Mouse (Mus musculus) midbrain, embryonic 15.5 days (tissue): ENCODE measurements around the gene Lrrc42. TPM values are rescaled to one million over a fixed set of nuclear protein-coding genes. Genes with fewer than 3 reads are reported as not detected.

Experiments
- ATAC-seq: fragments of 200-750 bp; cut with Nextera tagmentation; replicated peaks from 2 replicates; pipeline ENCODE4 v1.8.0; 2017; ENCODE audit warnings: moderate TSS enrichment
- H3K27ac ChIP-seq: fragments of 300-500 bp; sonication (generic); 2 replicates; pipeline ENCODE4 v1.5.1; 2015; ENCODE audit warnings: mild to moderate bottlenecking, inconsistent platforms
- H3K27me3 ChIP-seq: fragments of 300-500 bp; sonication (generic); replicated peaks from 2 replicates; pipeline ENCODE4 v1.6.1; 2015; ENCODE audit warnings: inconsistent platforms
- H3K36me3 ChIP-seq: fragments of 300-500 bp; sonication (generic); replicated peaks from 2 replicates; pipeline ENCODE4 v1.6.1; 2015; ENCODE audit warnings: inconsistent platforms
- H3K4me1 ChIP-seq: fragments of 300-500 bp; sonication (generic); 2 replicates; pipeline ENCODE4 v1.6.1; 2015; ENCODE audit warnings: inconsistent platforms
- H3K4me2 ChIP-seq: fragments of 300-500 bp; sonication (generic); 2 replicates; pipeline ENCODE4 v1.6.1; 2015; ENCODE audit warnings: inconsistent platforms, mild to moderate bottlenecking, moderate library complexity
- H3K4me3 ChIP-seq: fragments of 300-500 bp; sonication (generic); 2 replicates; pipeline ENCODE4 v1.5.1; 2015; ENCODE audit warnings: mild to moderate bottlenecking, inconsistent platforms
- H3K9ac ChIP-seq: fragments of 300-500 bp; sonication (generic); 2 replicates; pipeline ENCODE4 v1.6.1; 2015; ENCODE audit warnings: mild to moderate bottlenecking, inconsistent platforms
- H3K9me3 ChIP-seq: fragments of 300-500 bp; sonication (generic); 2 replicates; pipeline ENCODE4 v1.6.1; 2016; ENCODE audit warnings: inconsistent platforms
- WGBS: fragments of 180-500 bp; shearing (Covaris S2); methylation state at CpG from one replicate; pipeline ENCODE4 v1.1.7; 2015; ENCODE audit warnings: mixed read lengths; 5-methylcytosine and 5-hydroxymethylcytosine counted together
- polyA plus RNA-seq: library from polyadenylated mRNA; unstranded; fragments of >200 nt; fragmentation: Nextera tagmentation; extraction: Ambion mirVana; gene quantifications from 2 replicates; pipeline ENCODE4 v1.2.1, GENCODE M21; 2015

Gene Lrrc42
- polyA plus RNA-seq, 1 experiment from 2014 or later: 48.2 TPM

DNA sequence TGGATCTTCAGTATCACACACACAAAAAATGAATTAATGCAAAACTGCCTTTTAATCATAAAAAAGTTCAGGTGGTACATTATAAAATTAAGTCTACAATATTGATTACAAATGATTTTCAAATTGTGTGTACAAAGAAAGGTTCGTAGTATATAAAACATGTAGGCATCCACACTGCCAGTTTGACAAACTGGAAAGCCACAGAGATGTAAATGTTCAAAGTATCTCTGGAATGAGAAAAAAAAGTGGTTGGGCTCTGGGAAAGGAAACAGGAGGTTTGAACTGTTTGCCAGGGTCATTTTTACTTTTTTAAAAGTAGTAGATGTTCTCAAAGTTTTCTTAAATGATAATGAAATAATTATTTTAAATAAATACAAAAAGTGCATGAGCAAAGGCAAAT, 7.3 kb downstream of the Lrrc42 start:
- Histone ChIP-seq H3K4me3 (no peak overlapping the region), H3K4me1 (peaks cover 25% of the 10 kb centered on the region), H3K9me3 (no peaks in the 10 kb centered on the region), H3K27ac (no peak overlapping the region), H3K27me3 (no peaks in the 10 kb centered on the region), H3K9ac (no peak overlapping the region), H3K4me2 (no peak overlapping the region), H3K36me3 (peaks cover 4% of the 10 kb centered on the region; the same call in 1 of the 2 replicates)
- WGBS: 86% methylated on average over 1 of the region's 1 CpGs
- no peak for ATAC-seq

- 45% methylated on average over 2 of the region's 2 CpGs for WGBS
- no peak overlapping the region for H3K9ac ChIP-seq
- no peak for ATAC-seq
- H3K4me2 ChIP-seq: no peak overlapping the region
- peaks cover 22% of the 10 kb centered on the region for H3K4me1 ChIP-seq
- H3K27me3 ChIP-seq: no peaks in the 10 kb centered on the region
- no peak overlapping the region for H3K4me3 ChIP-seq
- no peaks in the 10 kb centered on the region for H3K9me3 ChIP-seq
- no peak overlapping the region for H3K27ac ChIP-seq
- H3K36me3 ChIP-seq: peaks cover 10% of the 10 kb centered on the region
These were observed 8.0 kb downstream of the Lrrc42 start for GRCm38 (mm10) chr4:107245368-107245767.

GRCm38 (mm10) chr4:107243365-107244333, 9.7 kb downstream of the Lrrc42 start:
- WGBS: 58% methylated on average over 6 of the region's 6 CpGs
- peaks cover 18% of the 10 kb centered on the region for H3K36me3 ChIP-seq

GRCm38 (mm10) chr4:107240196-107240595, 13.1 kb downstream of the Lrrc42 start:
- ATAC-seq: no peak
- peaks cover 11% of the 10 kb centered on the region for H3K4me1 ChIP-seq
- no peak overlapping the region for H3K9ac ChIP-seq
- no peak overlapping the region for H3K27ac ChIP-seq
- H3K4me2 ChIP-seq: no peak overlapping the region
- H3K4me3 ChIP-seq: no peak overlapping the region
- H3K36me3 ChIP-seq: peaks cover 21% of the 10 kb centered on the region
- over 99% methylated on average over 6 of the region's 6 CpGs for WGBS
- H3K27me3 ChIP-seq: no peaks in the 10 kb centered on the region
- no peaks in the 10 kb centered on the region for H3K9me3 ChIP-seq

More at GRCm38 (mm10) chr4:107243365-107244333, 9.7 kb downstream of the Lrrc42 start:
- Histone ChIP-seq H3K27ac (no peak overlapping the region), H3K9ac (no peak overlapping the region), H3K4me3 (no peak overlapping the region), H3K9me3 (no peaks in the 10 kb centered on the region), H3K4me1 (peaks cover 11% of the 10 kb centered on the region), H3K4me2 (no peak overlapping the region), H3K27me3 (no peaks in the 10 kb centered on the region)
- no peak for ATAC-seq

DNA sequence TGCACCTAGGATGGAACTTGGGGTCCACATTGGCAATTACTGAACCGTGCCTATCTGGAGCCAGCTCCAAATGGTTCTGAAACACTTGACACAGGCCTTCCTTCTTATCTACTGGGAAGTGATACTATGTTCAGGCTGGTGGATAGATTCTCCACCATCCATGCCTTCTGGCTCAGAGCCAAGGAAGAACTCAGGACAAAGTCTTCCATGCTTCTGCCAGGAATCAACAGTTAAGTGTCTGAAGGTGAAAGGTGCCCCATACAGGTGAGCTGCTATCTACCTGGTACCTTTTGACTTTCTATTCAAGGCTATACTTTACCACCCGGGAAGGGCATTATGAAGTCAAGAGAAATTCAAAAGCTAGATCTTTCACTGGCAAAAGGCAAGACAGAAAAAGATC, 15.1 kb downstream of the Lrrc42 start:
- H3K4me2 ChIP-seq: no peak overlapping the region
- H3K36me3 ChIP-seq: peaks cover 37% of the 10 kb centered on the region
- H3K27ac ChIP-seq: no peak overlapping the region
- H3K27me3 ChIP-seq: no peaks in the 10 kb centered on the region
- no peak overlapping the region for H3K4me3 ChIP-seq
- no peaks in the 10 kb centered on the region for H3K4me1 ChIP-seq
- 92% methylated on average over 2 of the region's 2 CpGs for WGBS
- H3K9ac ChIP-seq: no peak overlapping the region
- no peak for ATAC-seq
- H3K9me3 ChIP-seq: no peaks in the 10 kb centered on the region

DNA sequence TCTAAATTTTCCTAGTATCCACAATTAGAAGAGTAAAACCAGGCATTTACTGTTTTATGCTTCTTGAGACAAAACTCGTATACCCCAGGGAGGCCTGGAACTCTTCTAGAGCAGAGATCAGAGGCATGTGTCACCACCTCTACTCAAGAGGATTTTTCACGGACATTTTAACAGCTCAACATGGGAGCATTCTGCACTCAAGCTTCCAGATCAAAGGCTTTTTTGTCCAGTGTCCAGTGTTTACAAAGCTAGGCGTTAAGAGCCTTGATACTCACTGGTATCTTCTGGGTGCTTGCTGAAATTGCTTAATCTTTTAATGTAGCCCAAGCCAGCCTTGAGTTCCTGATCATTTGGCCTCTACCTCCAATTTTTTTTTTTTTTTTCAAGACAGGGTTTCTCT, 21.1 kb downstream of the Lrrc42 start:
- Histone ChIP-seq H3K9me3 (no peaks in the 10 kb centered on the region), H3K4me2 (no peak overlapping the region), H3K27me3 (no peaks in the 10 kb centered on the region), H3K27ac (no peak overlapping the region), H3K4me1 (no peaks in the 10 kb centered on the region), H3K9ac (no peak overlapping the region), H3K4me3 (no peak overlapping the region), H3K36me3 (peaks cover 27% of the 10 kb centered on the region)
- no peak for ATAC-seq
- 43% methylated on average over 3 of the region's 3 CpGs for WGBS

DNA sequence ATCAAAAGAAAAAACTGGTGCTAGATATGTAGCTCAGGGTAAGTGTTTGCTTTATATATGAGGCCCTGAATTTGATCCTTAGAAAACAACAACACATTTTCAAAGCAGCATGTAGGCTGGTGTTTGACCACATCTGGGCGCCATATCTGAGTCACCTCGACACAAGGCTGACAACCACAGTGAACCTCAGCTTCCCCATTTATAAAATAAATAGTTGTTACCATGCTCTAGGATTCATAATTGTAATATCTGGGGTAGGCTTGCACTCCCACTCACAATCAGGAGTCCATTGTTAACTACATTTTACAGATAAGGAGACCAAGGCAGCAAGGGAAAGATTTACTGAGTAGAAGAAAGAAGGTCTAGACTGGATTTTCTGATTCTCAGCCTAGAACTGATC, 27.0 kb downstream of the Lrrc42 start:
- H3K4me1 ChIP-seq: no peaks in the 10 kb centered on the region
- 92% methylated on average over 2 of the region's 2 CpGs for WGBS

DNA sequence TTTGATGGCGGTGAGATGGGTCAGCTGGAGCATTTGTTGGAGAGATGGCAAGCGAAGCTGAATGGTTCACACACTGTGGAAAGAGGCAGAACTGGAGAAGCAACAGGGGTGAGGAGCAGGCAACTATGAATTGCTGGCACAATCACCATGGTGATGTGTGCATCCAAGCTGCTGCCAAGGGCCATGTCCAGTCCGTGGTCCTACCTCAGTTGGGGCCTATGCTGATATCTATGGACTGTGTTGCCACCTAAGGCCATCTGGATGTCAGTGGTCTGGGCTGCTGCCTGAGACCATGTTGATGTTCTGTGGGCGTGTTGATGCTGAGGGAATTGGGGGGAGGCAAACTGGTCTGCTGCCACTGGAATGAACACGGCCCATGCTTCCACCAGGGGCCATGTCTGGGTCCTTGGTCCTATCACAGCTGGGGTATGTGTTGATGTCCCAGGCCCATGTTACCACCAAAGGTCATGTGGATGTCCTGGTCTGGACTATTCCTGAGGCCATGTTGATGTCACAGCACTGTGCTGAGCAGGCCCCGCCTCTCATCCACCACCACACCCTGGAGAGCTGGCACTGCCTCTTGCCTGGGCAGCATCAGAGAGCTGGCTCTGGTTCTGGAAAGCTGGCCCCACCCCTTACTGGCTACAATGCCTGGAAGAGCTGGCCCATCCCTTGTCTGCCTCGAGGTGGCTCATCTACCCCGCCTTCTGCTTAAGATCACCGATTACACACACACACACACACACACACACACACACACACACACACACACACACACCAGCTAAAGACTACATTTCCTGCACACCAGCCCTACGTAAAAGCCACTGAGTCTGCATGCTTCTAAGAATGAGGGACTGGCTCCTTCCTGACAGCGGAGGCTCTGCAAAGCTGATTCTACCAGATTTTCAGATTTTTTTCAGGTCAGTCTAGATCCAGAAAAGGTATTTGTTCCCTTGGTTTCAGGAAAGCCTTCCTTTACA, 29.8 kb downstream of the Lrrc42 start:
- 84% methylated on average over 11 of the region's 11 CpGs for WGBS
- ATAC-seq: no peak
- no peak overlapping the region for H3K4me2 ChIP-seq

More for the DNA sequence above, 27.0 kb downstream of the Lrrc42 start:
- no peaks in the 10 kb centered on the region for H3K9me3 ChIP-seq
- H3K4me3 ChIP-seq: no peak overlapping the region
- no peak overlapping the region for H3K9ac ChIP-seq
- H3K27ac ChIP-seq: no peak overlapping the region
- no peaks in the 10 kb centered on the region for H3K27me3 ChIP-seq
- no peaks in the 10 kb centered on the region for H3K36me3 ChIP-seq
- no peak overlapping the region for H3K4me2 ChIP-seq
- ATAC-seq: no peak

GRCm38 (mm10) chr4:107221524-107221923, 31.8 kb downstream of the Lrrc42 start:
- Histone ChIP-seq H3K36me3 (no peaks in the 10 kb centered on the region), H3K9me3 (no peaks in the 10 kb centered on the region), H3K4me1 (no peaks in the 10 kb centered on the region), H3K27ac (no peak overlapping the region), H3K27me3 (no peaks in the 10 kb centered on the region), H3K9ac (no peak overlapping the region), H3K4me3 (no peak overlapping the region), H3K4me2 (no peak overlapping the region)
- no peak for ATAC-seq
- 93% methylated on average over 5 of the region's 5 CpGs for WGBS

More for the DNA sequence above, 29.8 kb downstream of the Lrrc42 start:
- H3K27me3 ChIP-seq: no peaks in the 10 kb centered on the region
- H3K9me3 ChIP-seq: no peaks in the 10 kb centered on the region
- H3K9ac ChIP-seq: no peak overlapping the region
- H3K36me3 ChIP-seq: no peaks in the 10 kb centered on the region
- H3K4me1 ChIP-seq: no peaks in the 10 kb centered on the region
- no peak overlapping the region for H3K4me3 ChIP-seq
- H3K27ac ChIP-seq: no peak overlapping the region

- no peaks in the 10 kb centered on the region for H3K4me1 ChIP-seq
- no peak overlapping the region for H3K4me2 ChIP-seq
- no peak overlapping the region for H3K27ac ChIP-seq
- H3K4me3 ChIP-seq: no peak overlapping the region
- ATAC-seq: no peak
- H3K9me3 ChIP-seq: no peaks in the 10 kb centered on the region
- no peaks in the 10 kb centered on the region for H3K36me3 ChIP-seq
- no peaks in the 10 kb centered on the region for H3K27me3 ChIP-seq
- no peak overlapping the region for H3K9ac ChIP-seq
- WGBS: 84% methylated on average over 9 of the region's 9 CpGs
These were observed 35.8 kb downstream of the Lrrc42 start for GRCm38 (mm10) chr4:107217574-107217973.

- 78% methylated on average over 12 of the region's 12 CpGs for WGBS
- H3K27ac ChIP-seq: no peak overlapping the region
- no peak overlapping the region for H3K4me2 ChIP-seq
- H3K27me3 ChIP-seq: no peaks in the 10 kb centered on the region
- no peaks in the 10 kb centered on the region for H3K9me3 ChIP-seq
- 0 out of 2 replicates have a peak, but pooled peaks cover 2% of the 10 kb centered on the region for H3K36me3 ChIP-seq
- no peak overlapping the region for H3K4me3 ChIP-seq
- no peak overlapping the region for H3K9ac ChIP-seq
- no peak for ATAC-seq
- no peaks in the 10 kb centered on the region for H3K4me1 ChIP-seq
These were observed 39.9 kb downstream of the Lrrc42 start for GRCm38 (mm10) chr4:107213279-107214011.
